In genomic region chr15:11037711-11038110, GRCm38 (mm10) we compare ENCODE assay signal across 9 mouse cellular contexts. TPM values are rescaled to one million over a fixed set of nuclear protein-coding genes. Genes with fewer than 3 reads are reported as not detected.
A peak's percentile ranks its signal among the peaks of the same experiment; 100 is the strongest.
DNase-seq lines count a peak whose midpoint lies in the region; ATAC-seq and TF ChIP-seq lines count a peak whose summit lies in the region.
"Had no signal": no experiment of that assay in that cellular context is flagged by ENCODE, and none has a peak within 500 bp of the region (broad histone marks: within the 10 kb centered on the region; RNA-seq: fewer than 3 reads in every experiment).

Rxfp3 (minus strand) TSS chr15:11037991.

- H3K4me3 ChIP-seq in gastrocnemius, adult 2 months: peak within 1 kb of the TSS; percentile 67
- peak within 1 kb of the TSS; percentile 7 for H3K4me3 ChIP-seq in C2C12 (ENCODE audit: insufficient read depth, poor library complexity, severe bottlenecking)
- peak within 1 kb of the TSS; percentile 47 for H3K4me3 ChIP-seq in forebrain, embryonic 10.5 days
- H3K4me3 ChIP-seq in limb, embryonic 10.5 days: peak within 1 kb of the TSS; percentile 48
- peak within 1 kb of the TSS; percentile 44 for H3K4me3 ChIP-seq in neural tube, embryonic 15.5 days (replicated peaks)

- intact Hi-C loops in gastrocnemius, adult 2 months (cut with DNase I): loop anchor here (1.0 to 5.0 kb wide), 3 partner anchors 115 to 343 kb away; no protein-coding TSS in a partner anchor
- intact Hi-C loops in gastrocnemius, postnatal 36 days (cut with DNase I): loop anchor here (1.0 to 2.0 kb wide), 2 partner anchors 283 to 343 kb away; no protein-coding TSS in a partner anchor

- peaks cover 26% of the 10 kb centered on the region for H3K4me1 ChIP-seq in forebrain, embryonic 10.5 days
- H3K4me1 ChIP-seq in limb, embryonic 10.5 days: peaks cover 23% of the 10 kb centered on the region
- peaks cover 31% of the 10 kb centered on the region for H3K4me1 ChIP-seq in neural tube, embryonic 15.5 days

- no peaks in the 10 kb centered on the region for H3K79me2 ChIP-seq in C2C12 (ENCODE audit: control insufficient read depth, insufficient read depth)

- no peak within 1 kb of the TSS for H3ac ChIP-seq in C2C12 (ENCODE audit: control insufficient read depth, insufficient read length, low read depth)

- no peaks in the 10 kb centered on the region for H3K79me3 ChIP-seq in C2C12 (ENCODE audit: low read depth)

- TF ChIP-seq CTCF in gastrocnemius, adult 2 months (IDR thresholded peaks at IDR 0.05): no peak
- TF ChIP-seq CTCF in C2C12 (IDR thresholded peaks at IDR 0.05; ENCODE audit: control insufficient read depth, insufficient read depth, insufficient read length): no peak

- ATAC-seq in neural tube, embryonic 15.5 days (ENCODE audit: low FRiP score): no peak; the same call in 1 of the 2 replicates
- ATAC-seq in monocyte, adult 5-6 weeks (replicated peaks; ENCODE audit: insufficient number of reproducible peaks, low FRiP score, low TSS enrichment, poor library complexity, severe bottlenecking): no peak

- H3K27ac ChIP-seq in gastrocnemius, adult 2 months: peak within 1 kb of the TSS; percentile 13; the same call in 1 of the 2 replicates
- no peak within 1 kb of the TSS for H3K27ac ChIP-seq in forebrain, embryonic 10.5 days
- H3K27ac ChIP-seq in limb, embryonic 10.5 days: no peak within 1 kb of the TSS
- H3K27ac ChIP-seq in neural tube, embryonic 15.5 days (replicated peaks): no peak within 1 kb of the TSS

- H3K9ac ChIP-seq in neural tube, embryonic 15.5 days (replicated peaks): peak within 1 kb of the TSS; percentile 44

- peak; percentile 24 for DNase-seq in gastrocnemius, adult 2 months
- DNase-seq in gastrocnemius, postnatal 36 days: no peak
- no peak for DNase-seq in forebrain, embryonic 10.5 days (ENCODE audit: extremely low spot score, low spot score)
- peak; percentile 48 for DNase-seq in limb, embryonic 10.5 days (ENCODE audit: low spot score)
- DNase-seq in MN1 (ENCODE audit: low spot score): no peak

- peak within 1 kb of the TSS; percentile 86 for H3K4me2 ChIP-seq in neural tube, embryonic 15.5 days

- WGBS in forebrain, embryonic 10.5 days: 3% methylated on average over 16 of the region's 16 CpGs
- 5% methylated on average over 16 of the region's 16 CpGs for WGBS in limb, embryonic 10.5 days
- WGBS in neural tube, embryonic 15.5 days: 1% methylated on average over 16 of the region's 16 CpGs

- H3K36me3 ChIP-seq in C2C12 (ENCODE audit: control insufficient read depth, insufficient read depth): no peaks in the 10 kb centered on the region
- H3K36me3 ChIP-seq in forebrain, embryonic 10.5 days (replicated peaks): no peaks in the 10 kb centered on the region
- H3K36me3 ChIP-seq in limb, embryonic 10.5 days: no peaks in the 10 kb centered on the region
- no peaks in the 10 kb centered on the region for H3K36me3 ChIP-seq in neural tube, embryonic 15.5 days

- H3K27me3 ChIP-seq in C2C12 (ENCODE audit: control insufficient read depth, insufficient read depth, insufficient read length): peaks cover 31% of the 10 kb centered on the region
- H3K27me3 ChIP-seq in forebrain, embryonic 10.5 days (ENCODE audit: poor library complexity, severe bottlenecking): peaks cover 70% of the 10 kb centered on the region
- peaks cover 64% of the 10 kb centered on the region for H3K27me3 ChIP-seq in limb, embryonic 10.5 days (ENCODE audit: low read depth, poor library complexity, severe bottlenecking)
- H3K27me3 ChIP-seq in neural tube, embryonic 15.5 days (replicated peaks): peaks cover 47% of the 10 kb centered on the region

- no peaks in the 10 kb centered on the region for H3K9me3 ChIP-seq in forebrain, embryonic 10.5 days
- no peaks in the 10 kb centered on the region for H3K9me3 ChIP-seq in limb, embryonic 10.5 days (replicated peaks)
- H3K9me3 ChIP-seq in neural tube, embryonic 15.5 days (replicated peaks): no peaks in the 10 kb centered on the region

TF ChIP-seq in C2C12, 6 proteins besides CTCF, POLR2A, EP300 and RAD21:
- TF ChIP-seq MAX (IDR thresholded peaks at IDR 0.05) (no peak), CEBPB (IDR thresholded peaks at IDR 0.05; ENCODE audit: low read depth) (peak; percentile 3)
TF ChIP-seq in C2C12: peak in this region for 1.

RNA-seq across cellular contexts. Expression of gene Rxfp3, which starts in this region (rescaled TPM):
- not detected for total RNA-seq in gastrocnemius, adult 2 months (2021)
- total RNA-seq in gastrocnemius, postnatal 36 days (2021): not detected
- 0.02 TPM for polyA plus RNA-seq in C2C12 (2012; fragmentation: generic; extraction: Trizol)
- 0.26 TPM in 1 of 2 replicates, not detected in the other for polyA plus RNA-seq in forebrain, embryonic 10.5 days (2016; fragmentation: Nextera tagmentation; extraction: Ambion mirVana)
- polyA plus RNA-seq in limb, embryonic 10.5 days (2016; fragmentation: Nextera tagmentation; extraction: Ambion mirVana): 0.05 and 0.15 TPM in 2 replicates
- polyA plus RNA-seq in neural tube, embryonic 15.5 days (2015; fragmentation: Nextera tagmentation; extraction: Ambion mirVana): 1.9 and 3.2 TPM in 2 replicates
- total RNA-seq in monocyte, adult 5-6 weeks (2017): not detected in 3 replicates
- polyA plus RNA-seq: erythroblast, embryonic 14.5 days had no signal

Comparison
In these comparisons a context has a peak if more than half of its experiments do, and no peak if none do; other contexts are left out.
1. Peak in DNase-seq, H3K4me3 ChIP-seq and H3K27ac ChIP-seq in gastrocnemius, adult 2 months; RNA of the gene not detected or under 1 TPM.
2. Peak in DNase-seq and H3K4me3 ChIP-seq in limb, embryonic 10.5 days; RNA of the gene not detected or under 1 TPM.
3. H3K4me3 ChIP-seq: peak in every context shown above with its lines; median percentile 67 in gastrocnemius, adult 2 months; 48 in limb, embryonic 10.5 days; 47 in forebrain, embryonic 10.5 days; 44 in neural tube, embryonic 15.5 days; 7 in C2C12.